ENCODE assay signal across 8 mouse cellular contexts in the genomic region with DNA sequence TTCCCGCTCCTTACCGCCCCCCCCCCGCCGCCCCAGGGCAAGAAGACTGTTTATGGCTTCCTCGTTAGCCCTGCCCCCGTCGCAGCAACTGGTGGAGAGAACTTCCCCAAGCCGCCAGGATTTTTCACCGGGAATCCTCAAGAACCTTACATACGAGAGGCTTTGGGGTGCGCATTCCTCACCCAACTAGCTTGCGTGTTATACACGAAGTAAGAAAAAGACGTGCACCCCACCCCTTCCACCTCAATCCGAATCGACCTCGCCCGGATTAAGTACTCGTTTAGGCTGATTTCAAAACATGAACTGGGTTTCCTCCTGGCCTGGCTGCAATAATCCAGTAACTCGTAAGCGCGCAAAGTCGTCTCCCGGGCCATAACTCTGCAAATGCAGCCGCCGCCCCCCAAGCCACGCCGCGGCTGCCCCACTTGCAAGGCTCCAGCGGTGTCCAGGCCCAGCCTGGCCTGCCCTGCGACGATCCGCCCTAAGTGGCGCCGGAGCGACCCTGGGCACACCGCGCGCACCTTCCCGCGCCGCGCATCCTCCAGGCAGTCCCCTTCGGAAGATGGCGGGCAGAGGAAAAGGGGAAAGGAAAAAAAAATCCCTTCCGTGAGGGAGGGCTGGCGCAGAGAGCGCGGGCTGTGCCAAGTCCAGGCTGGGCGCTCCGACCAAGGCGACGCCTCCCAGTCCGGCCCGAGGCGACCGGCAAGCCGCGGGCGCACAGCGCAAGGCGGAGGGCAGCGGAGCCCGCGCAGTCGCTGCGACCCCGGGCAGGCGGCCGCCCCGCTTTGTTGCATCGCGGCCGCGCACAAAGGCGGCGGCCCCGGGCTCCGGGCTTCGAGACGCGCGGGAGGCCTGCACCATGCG. TPM values are rescaled to one million over a fixed set of nuclear protein-coding genes. Genes with fewer than 3 reads are reported as not detected.
DNase-seq lines count a peak whose midpoint lies in the region; ATAC-seq lines count a peak whose summit lies in the region.

No protein-coding gene starts in this region.

- no peaks in the 10 kb centered on the region for H3K9me3 ChIP-seq in forebrain, embryonic 13.5 days (replicated peaks)
- H3K9me3 ChIP-seq in hindbrain, embryonic 10.5 days = no peaks in the 10 kb centered on the region
- no peaks in the 10 kb centered on the region for H3K9me3 ChIP-seq in limb, embryonic 13.5 days
- H3K9me3 ChIP-seq in midbrain, embryonic 15.5 days = no peaks in the 10 kb centered on the region

- whole genome bisulfite sequencing in forebrain, embryonic 13.5 days = under 1% methylated on average over 84 of the region's 84 CpGs
- under 1% methylated on average over 84 of the region's 84 CpGs for WGBS in hindbrain, embryonic 10.5 days
- WGBS in limb, embryonic 13.5 days = under 1% methylated on average over 83 of the region's 84 CpGs
- under 1% methylated on average over 79 of the region's 84 CpGs for WGBS in midbrain, embryonic 15.5 days

- peak; percentile 62 for ATAC-seq in forebrain, embryonic 13.5 days
- peak; percentile 8 for ATAC-seq in limb, embryonic 13.5 days (ENCODE audit: low FRiP score, low read depth)
- peak; percentile 65 for ATAC-seq in midbrain, embryonic 15.5 days (replicated peaks)

- peak overlapping the region; percentile 98 for H3K9ac ChIP-seq in forebrain, embryonic 13.5 days
- peak overlapping the region; percentile 98 for H3K9ac ChIP-seq in limb, embryonic 13.5 days
- H3K9ac ChIP-seq in midbrain, embryonic 15.5 days = peak overlapping the region; percentile 88

- DNase-seq in adrenal gland, adult 2 months = peak; percentile 73
- DNase-seq in adrenal gland, postnatal 4 days (ENCODE audit: low spot score in 2 of 2) = no peak
- DNase-seq in adipocyte (ENCODE audit: low spot score) = peak; percentile 43
- peak; percentile 61 for DNase-seq in hindbrain, embryonic 10.5 days (ENCODE audit: low spot score)
- DNase-seq in testis, postnatal 10 days (ENCODE audit: low spot score) = peak; percentile 66

- H3K36me3 ChIP-seq in forebrain, embryonic 13.5 days (ENCODE audit: poor library complexity, severe bottlenecking) = peaks cover 13% of the 10 kb centered on the region; the same call in 1 of the 2 replicates
- peaks cover 38% of the 10 kb centered on the region for H3K36me3 ChIP-seq in hindbrain, embryonic 10.5 days
- H3K36me3 ChIP-seq in limb, embryonic 13.5 days = peaks cover 28% of the 10 kb centered on the region
- H3K36me3 ChIP-seq in midbrain, embryonic 15.5 days (replicated peaks) = no peaks in the 10 kb centered on the region

- no peaks in the 10 kb centered on the region for H3K27me3 ChIP-seq in forebrain, embryonic 13.5 days
- no peaks in the 10 kb centered on the region for H3K27me3 ChIP-seq in hindbrain, embryonic 10.5 days (ENCODE audit: insufficient read depth, poor library complexity, severe bottlenecking)
- H3K27me3 ChIP-seq in limb, embryonic 13.5 days = no peaks in the 10 kb centered on the region
- H3K27me3 ChIP-seq in midbrain, embryonic 15.5 days (replicated peaks) = no peaks in the 10 kb centered on the region

- peak overlapping the region; percentile 99 for H3K4me3 ChIP-seq in forebrain, embryonic 13.5 days
- H3K4me3 ChIP-seq in hindbrain, embryonic 10.5 days = peak overlapping the region; percentile 95
- peak overlapping the region; percentile 99 for H3K4me3 ChIP-seq in limb, embryonic 13.5 days
- peak overlapping the region; percentile 78 for H3K4me3 ChIP-seq in midbrain, embryonic 15.5 days

- H3K4me1 ChIP-seq in forebrain, embryonic 13.5 days = peaks cover 56% of the 10 kb centered on the region
- peaks cover 55% of the 10 kb centered on the region for H3K4me1 ChIP-seq in hindbrain, embryonic 10.5 days (replicated peaks)
- H3K4me1 ChIP-seq in limb, embryonic 13.5 days = peaks cover 53% of the 10 kb centered on the region
- H3K4me1 ChIP-seq in midbrain, embryonic 15.5 days = peaks cover 54% of the 10 kb centered on the region

- peak overlapping the region; percentile 98 for H3K27ac ChIP-seq in forebrain, embryonic 13.5 days
- peak overlapping the region; percentile 99 for H3K27ac ChIP-seq in hindbrain, embryonic 10.5 days
- peak overlapping the region; percentile 97 for H3K27ac ChIP-seq in limb, embryonic 13.5 days
- H3K27ac ChIP-seq in midbrain, embryonic 15.5 days = peak overlapping the region; percentile 96

- peak overlapping the region; percentile 97 for H3K4me2 ChIP-seq in forebrain, embryonic 13.5 days
- peak overlapping the region; percentile 94 for H3K4me2 ChIP-seq in limb, embryonic 13.5 days (replicated peaks)
- H3K4me2 ChIP-seq in midbrain, embryonic 15.5 days = peak overlapping the region; percentile 96

RNA-seq across cellular contexts. Expression of gene Brd3, which starts 32.6 kb away (rescaled TPM):
- total RNA-seq in adrenal gland, adult 2 months (2021) = 10 to 100 TPM; 56.9 to 61.6 TPM
- 59.3 and 60.1 TPM in 2 replicates for polyA plus RNA-seq in adrenal gland, adult 2 months (2012; rRNA removed)
- 100 to 1,000 TPM; 133 to 136 TPM for total RNA-seq in adrenal gland, postnatal 4 days (2021)
- 140 and 149 TPM in 2 replicates for polyA plus RNA-seq in forebrain, embryonic 13.5 days (2015; fragmentation: Nextera tagmentation; extraction: Ambion mirVana)
- polyA plus RNA-seq in hindbrain, embryonic 10.5 days (2016; fragmentation: Nextera tagmentation; extraction: Ambion mirVana) = 145 and 149 TPM in 2 replicates
- polyA plus RNA-seq in limb, embryonic 13.5 days (2015; fragmentation: Nextera tagmentation; extraction: Ambion mirVana) = 141 and 169 TPM in 2 replicates
- polyA plus RNA-seq in midbrain, embryonic 15.5 days (2015; fragmentation: Nextera tagmentation; extraction: Ambion mirVana) = 137 and 152 TPM in 2 replicates

RNA-seq across cellular contexts. Expression of gene Brd3os, which starts 32.7 kb away (rescaled TPM):
- 10 to 100 TPM in 1 of 2 experiments, 1 to 10 TPM in 1; 6.2 to 17.2 TPM for total RNA-seq in adrenal gland, adult 2 months (2021)
- polyA plus RNA-seq in adrenal gland, adult 2 months (2012; rRNA removed) = 46.0 and 60.2 TPM in 2 replicates
- 1 to 10 TPM; 7.7 to 7.8 TPM for total RNA-seq in adrenal gland, postnatal 4 days (2021)
- polyA plus RNA-seq in forebrain, embryonic 13.5 days (2015; fragmentation: Nextera tagmentation; extraction: Ambion mirVana) = 19.3 and 25.1 TPM in 2 replicates
- 9.9 and 16.5 TPM in 2 replicates for polyA plus RNA-seq in hindbrain, embryonic 10.5 days (2016; fragmentation: Nextera tagmentation; extraction: Ambion mirVana)
- 14.8 and 15.5 TPM in 2 replicates for polyA plus RNA-seq in limb, embryonic 13.5 days (2015; fragmentation: Nextera tagmentation; extraction: Ambion mirVana)
- polyA plus RNA-seq in midbrain, embryonic 15.5 days (2015; fragmentation: Nextera tagmentation; extraction: Ambion mirVana) = 42.7 and 44.5 TPM in 2 replicates

RNA-seq across cellular contexts. Expression of gene Wdr5, which starts 40.1 kb away (rescaled TPM):
- 10 to 100 TPM; 30.5 TPM for total RNA-seq in adrenal gland, adult 2 months (2021)
- polyA plus RNA-seq in adrenal gland, adult 2 months (2012; rRNA removed) = 50.0 and 52.5 TPM in 2 replicates
- 10 to 100 TPM; 46.1 to 50.4 TPM for total RNA-seq in adrenal gland, postnatal 4 days (2021)
- polyA plus RNA-seq in forebrain, embryonic 13.5 days (2015; fragmentation: Nextera tagmentation; extraction: Ambion mirVana) = 54.0 and 59.1 TPM in 2 replicates
- 63.2 and 76.8 TPM in 2 replicates for polyA plus RNA-seq in hindbrain, embryonic 10.5 days (2016; fragmentation: Nextera tagmentation; extraction: Ambion mirVana)
- 62.5 and 63.6 TPM in 2 replicates for polyA plus RNA-seq in limb, embryonic 13.5 days (2015; fragmentation: Nextera tagmentation; extraction: Ambion mirVana)
- polyA plus RNA-seq in midbrain, embryonic 15.5 days (2015; fragmentation: Nextera tagmentation; extraction: Ambion mirVana) = 48.2 and 51.3 TPM in 2 replicates

RNA-seq across cellular contexts. Expression of gene Vav2, which starts 48.0 kb away (rescaled TPM):
- 10 to 100 TPM; 20.1 to 27.6 TPM for total RNA-seq in adrenal gland, adult 2 months (2021)
- polyA plus RNA-seq in adrenal gland, adult 2 months (2012; rRNA removed) = 29.7 and 30.9 TPM in 2 replicates
- 10 to 100 TPM; 30.9 to 34.5 TPM for total RNA-seq in adrenal gland, postnatal 4 days (2021)
- 8.7 and 8.8 TPM in 2 replicates for polyA plus RNA-seq in forebrain, embryonic 13.5 days (2015; fragmentation: Nextera tagmentation; extraction: Ambion mirVana)
- 13.6 and 16.9 TPM in 2 replicates for polyA plus RNA-seq in hindbrain, embryonic 10.5 days (2016; fragmentation: Nextera tagmentation; extraction: Ambion mirVana)
- 4.9 and 5.7 TPM in 2 replicates for polyA plus RNA-seq in limb, embryonic 13.5 days (2015; fragmentation: Nextera tagmentation; extraction: Ambion mirVana)
- polyA plus RNA-seq in midbrain, embryonic 15.5 days (2015; fragmentation: Nextera tagmentation; extraction: Ambion mirVana) = 13.9 and 15.7 TPM in 2 replicates

Comparison
In these comparisons a context has a peak if more than half of its experiments do, and no peak if none do; other contexts are left out.
1. DNase-seq: peak in adrenal gland, adult 2 months (single experiment), adipocyte (single experiment), hindbrain, embryonic 10.5 days (single experiment) and testis, postnatal 10 days (single experiment); none in adrenal gland, postnatal 4 days (0 of 2).
2. ATAC-seq: peak in every context shown above with its lines; median percentile 65 in midbrain, embryonic 15.5 days; 62 in forebrain, embryonic 13.5 days; 8 in limb, embryonic 13.5 days.
3. Peak in every context shown above with its lines, with median percentiles within 50 percentile points of each other: H3K27ac ChIP-seq, H3K4me2 ChIP-seq, H3K4me3 ChIP-seq and H3K9ac ChIP-seq.